Mouse (Mus musculus) adrenal gland, adult 18-20 months (tissue): ENCODE results near the gene Golgb1. TPM values are rescaled to one million over a fixed set of nuclear protein-coding genes. Genes with fewer than 3 reads are reported as not detected.

Experiments
- DNase-seq, 2 experiments: peaks; one replicate each; pipeline ENCODE4 v3.0.0; 2021 to 2022; ENCODE audit warnings: low spot score in 2 of 2
- total RNA-seq, 2 experiments: library from RNA; stranded (reverse); gene quantifications; 1 replicate in 1 of 2; 2 replicates in 1 of 2; pipeline ENCODE4 v1.2.3; 2021

Gene Golgb1
- total RNA-seq, 2 experiments from 2014 or later: 59.5 to 80.9 TPM

- peak in 1 of 2 experiments; percentile 22 for DNase-seq
Observed at GRCm38 (mm10) chr16:36941137-36941727, 66.3 kb downstream of the Golgb1 start.

GRCm38 (mm10) chr16:36941895-36942294, 67.0 kb downstream of the Golgb1 start:
- no peak for DNase-seq

DNA sequence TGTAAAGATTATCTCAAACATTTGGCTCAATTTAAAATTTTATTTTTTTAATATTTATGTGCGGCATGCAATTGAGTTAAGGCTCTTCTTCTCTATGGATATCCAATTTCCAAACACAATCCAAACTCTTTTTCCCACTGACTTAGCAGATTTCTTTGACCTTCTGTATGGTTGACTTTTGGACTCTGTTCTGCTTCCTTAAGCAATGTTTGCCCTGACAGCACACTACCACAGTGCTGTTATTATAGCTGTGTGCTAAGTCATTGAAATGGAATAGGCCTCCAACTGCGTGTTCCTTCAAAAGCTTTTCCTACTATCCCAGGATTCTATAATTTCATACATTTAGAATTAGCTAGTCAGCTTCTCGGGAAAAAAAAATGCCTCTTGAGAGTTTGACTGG, 68.7 kb downstream of the Golgb1 start:
- no peak for DNase-seq

- DNase-seq: no peak
Observed at GRCm38 (mm10) chr16:36944895-36945424, 70.0 kb downstream of the Golgb1 start.

- DNase-seq: no peak
Observed at GRCm38 (mm10) chr16:36946459-36947159, 71.7 kb downstream of the Golgb1 start.

DNA sequence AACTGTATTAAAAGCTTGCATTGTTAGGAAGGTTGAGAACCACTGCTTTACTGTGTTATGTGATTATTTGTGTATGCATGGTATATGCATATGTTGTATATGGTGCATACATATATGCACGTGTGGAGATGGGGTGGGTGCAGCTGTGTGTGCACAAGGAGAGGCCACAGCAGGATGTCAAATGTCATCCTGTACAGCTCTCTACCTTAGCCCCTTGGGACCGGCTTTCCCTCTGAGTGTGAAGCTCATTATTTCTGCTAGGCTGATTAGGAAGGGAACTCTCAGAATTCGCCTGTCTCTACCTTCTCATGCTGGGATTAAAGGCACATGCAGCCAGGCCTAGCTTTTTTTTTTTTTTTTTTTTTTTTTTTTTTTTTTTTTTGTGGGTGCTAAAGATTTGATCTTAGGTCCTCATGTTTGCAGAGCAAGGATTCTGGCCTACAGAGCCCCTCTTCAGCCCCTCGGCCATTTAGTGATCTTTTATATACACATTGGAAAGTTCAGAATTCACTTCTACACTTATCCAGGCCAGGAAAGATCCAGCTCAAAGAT, 72.8 kb downstream of the Golgb1 start:
- no peak for DNase-seq

DNA sequence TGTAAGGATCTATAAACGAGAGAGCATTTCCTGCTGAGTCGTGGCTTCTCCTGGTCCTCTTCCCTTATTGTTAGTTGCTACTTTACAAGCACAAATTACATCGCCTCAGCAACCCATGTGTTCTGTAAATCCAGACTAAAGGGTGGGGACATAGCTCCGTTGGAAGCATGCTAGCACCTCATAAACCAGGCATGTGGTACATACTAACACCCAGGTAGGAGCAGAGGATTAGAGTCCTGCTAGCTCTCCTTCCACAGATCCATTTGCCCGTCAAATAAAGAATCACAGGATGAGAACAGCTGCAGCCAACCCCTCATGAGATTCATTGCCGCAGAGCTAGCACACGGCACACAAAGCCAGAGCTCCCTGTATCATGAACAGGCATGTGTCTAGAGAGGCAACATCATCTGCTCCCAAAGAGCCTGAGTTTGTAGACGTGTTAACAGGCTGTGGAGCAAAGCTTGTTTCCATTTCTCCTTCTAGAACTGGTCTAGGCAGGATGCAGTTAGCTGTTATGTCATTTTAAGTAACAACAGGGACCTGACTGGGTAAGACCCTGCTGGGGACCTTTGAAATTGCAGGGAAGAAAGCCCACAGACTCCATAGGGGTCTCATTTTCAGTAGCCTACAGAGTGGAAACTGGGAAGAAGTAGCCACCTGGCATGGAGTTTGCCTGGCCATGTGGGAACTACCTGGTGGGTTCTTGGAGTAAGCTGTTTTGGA, 74.8 kb downstream of the Golgb1 start:
- no peak for DNase-seq

DNA sequence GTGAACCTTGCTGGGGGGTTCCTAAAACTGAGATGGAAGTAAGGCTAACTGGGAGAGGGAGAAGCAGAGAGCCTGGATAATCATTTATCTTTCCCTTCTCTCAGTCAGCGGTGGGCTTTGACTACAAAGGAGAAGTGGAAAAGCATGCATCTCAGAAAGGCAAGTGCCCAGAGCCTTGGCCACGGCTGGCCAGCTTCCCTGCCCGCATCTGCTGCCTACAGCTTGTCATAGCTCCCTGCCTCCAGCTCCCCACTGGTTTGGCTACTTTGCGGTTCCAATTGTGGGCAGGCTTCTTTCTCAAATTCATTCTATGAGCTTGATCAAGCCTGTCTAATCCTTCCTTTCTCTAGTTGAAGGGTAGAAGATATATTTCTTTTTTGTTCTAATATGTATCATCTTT, 76.1 kb downstream of the Golgb1 start:
- no peak for DNase-seq

DNA sequence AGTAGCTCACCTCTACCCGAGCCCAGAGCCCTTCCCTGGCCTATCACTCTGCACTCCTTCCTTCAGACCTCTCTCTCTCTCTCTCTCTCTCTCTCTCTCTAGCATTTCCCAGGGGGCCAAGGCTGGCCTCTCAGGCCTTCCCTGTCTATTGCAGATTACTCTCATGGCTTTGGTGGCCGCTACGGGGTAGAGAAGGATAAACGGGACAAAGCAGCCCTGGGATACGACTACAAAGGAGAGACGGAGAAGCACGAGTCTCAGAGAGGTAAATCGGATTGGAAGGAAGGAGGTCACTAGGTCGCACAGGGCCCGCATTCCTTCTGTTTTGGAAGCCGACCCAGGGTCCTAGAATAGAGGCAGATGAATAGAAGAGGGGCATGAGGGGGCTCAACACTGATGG, 80.2 kb downstream of the Golgb1 start:
- no peak for DNase-seq

GRCm38 (mm10) chr16:36963415-36963814, 88.5 kb downstream of the Golgb1 start:
- no peak for DNase-seq

GRCm38 (mm10) chr16:36979127-36979526, 104.2 kb downstream of the Golgb1 start:
- DNase-seq: no peak

Other genes starting within 250 kb of the Golgb1 start
- 1 to 10 TPM; 1.2 to 3.5 TPM for gene Cd86, start 209.1 kb upstream of the Golgb1 start, total RNA-seq
- gene Ildr1, start 181.2 kb upstream of the Golgb1 start, total RNA-seq: not detected
- 1 to 10 TPM; 4.0 to 6.2 TPM for gene Slc15a2, start 90.2 kb upstream of the Golgb1 start, total RNA-seq
- 10 to 100 TPM; 16.2 to 20.3 TPM for gene Iqcb1, start 46.8 kb upstream of the Golgb1 start, total RNA-seq
- gene Eaf2, start 137 bp upstream of the Golgb1 start, total RNA-seq: 1 to 10 TPM; 2.0 to 2.8 TPM
- gene Hcls1, start 59.8 kb downstream of the Golgb1 start, total RNA-seq: 10 to 100 TPM; 11.0 to 15.0 TPM
- under 1 TPM; 0.13 to 0.38 TPM for gene Fbxo40, start 115.3 kb downstream of the Golgb1 start, total RNA-seq
- under 1 TPM; 0.20 to 0.45 TPM for gene Polq, start 136.6 kb downstream of the Golgb1 start, total RNA-seq